Mouse (Mus musculus) ES-Bruce4 (cell line): ENCODE data around the gene Adgrg4.

Experiments
- CTCF ChIP-seq: IDR thresholded peaks from one replicate; pipeline ENCODE4 v1.8.1; 2011; ENCODE audit warnings: low read depth, low read length
- POLR2A ChIP-seq: IDR thresholded peaks from one replicate; pipeline ENCODE4 v1.8.1; 2011; ENCODE audit warnings: low read length; ENCODE audit not compliant: insufficient read depth

DNA sequence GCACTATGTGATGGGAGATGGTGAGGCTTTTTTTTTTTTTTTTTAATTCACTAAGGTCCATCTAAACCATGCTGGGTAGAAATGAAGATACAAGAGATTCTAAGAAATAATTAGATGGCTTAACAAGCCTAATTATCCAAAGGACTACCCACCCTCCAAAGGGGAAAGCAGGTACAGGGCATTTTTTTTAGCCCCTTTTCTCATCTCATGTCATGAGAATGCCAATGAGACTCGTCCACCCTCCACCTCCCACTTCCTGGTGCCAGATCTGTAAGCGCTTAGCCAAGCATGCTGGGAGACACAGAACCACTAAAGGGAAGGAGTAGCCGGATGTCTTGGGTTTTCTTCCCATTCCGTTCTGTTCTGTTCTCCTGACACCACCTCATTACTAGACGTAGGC lies 172.8 kb downstream of the Adgrg4 start, which contains the start of gene Brs3:
- TF ChIP-seq CTCF, result no peak
- no peak for TF ChIP-seq POLR2A
